Mouse (Mus musculus): ENCODE measurements around the gene Dsn1. TPM values are rescaled to one million over a fixed set of nuclear protein-coding genes. Genes with fewer than 3 reads are reported as not detected.

Dsn1 gene
- total and polyA plus RNA-seq, 2 experiments from 2014 or later, result 13.8 to 47.4 TPM

DNA sequence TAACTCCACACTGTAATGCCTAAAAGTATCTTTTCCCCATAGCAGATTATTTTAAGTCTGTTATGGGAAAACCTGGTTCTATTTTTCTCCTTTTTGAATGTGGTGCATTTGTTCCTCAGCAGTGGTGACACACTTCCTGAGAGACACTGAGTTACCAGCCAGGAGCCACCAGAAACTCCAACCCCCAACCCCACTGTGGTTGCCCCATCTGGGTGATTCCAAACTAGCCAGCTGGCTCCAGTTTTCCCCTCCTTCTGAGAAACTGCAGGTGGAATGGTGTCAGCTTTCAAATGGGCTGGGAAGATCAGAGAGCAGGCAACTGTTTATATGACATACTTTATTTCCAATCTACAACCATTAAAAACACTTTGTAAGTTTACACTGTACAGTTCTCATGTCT is 3.2 kb upstream of the Dsn1 start:
- H3K27ac ChIP-seq (ENCODE audit: low read depth), result no peak overlapping the region
- no peak overlapping the region for H3K9ac ChIP-seq (replicated peaks; ENCODE audit: low read depth, low read length)
- no peaks in the 10 kb centered on the region for H3K27me3 ChIP-seq (ENCODE audit: control insufficient read depth, insufficient read depth, low read length)
- ATAC-seq (ENCODE audit: insufficient read depth, low read depth) (no peak), DNase-seq (ENCODE audit: low spot score) (no peak)
- no peak overlapping the region for H3K4me3 ChIP-seq (ENCODE audit: low read depth, low read length)
- no peak overlapping the region for H3K4me2 ChIP-seq (ENCODE audit: low read depth, low read length)
- peaks cover 9% of the 10 kb centered on the region for H3K36me3 ChIP-seq (replicated peaks; ENCODE audit: control insufficient read depth, insufficient read depth, low read length)
- H3K4me1 ChIP-seq (ENCODE audit: control insufficient read depth, insufficient read depth), result no peaks in the 10 kb centered on the region; the same call in 1 of the 2 replicates
- no peaks in the 10 kb centered on the region for H3K9me3 ChIP-seq (replicated peaks; ENCODE audit: control insufficient read depth, low read length)
- TF ChIP-seq CTCF (IDR thresholded peaks at IDR 0.05; ENCODE audit: low read depth), result no peak
- TF ChIP-seq EP300 (IDR thresholded peaks at IDR 0.05; ENCODE audit: low read depth), result no peak

DNA sequence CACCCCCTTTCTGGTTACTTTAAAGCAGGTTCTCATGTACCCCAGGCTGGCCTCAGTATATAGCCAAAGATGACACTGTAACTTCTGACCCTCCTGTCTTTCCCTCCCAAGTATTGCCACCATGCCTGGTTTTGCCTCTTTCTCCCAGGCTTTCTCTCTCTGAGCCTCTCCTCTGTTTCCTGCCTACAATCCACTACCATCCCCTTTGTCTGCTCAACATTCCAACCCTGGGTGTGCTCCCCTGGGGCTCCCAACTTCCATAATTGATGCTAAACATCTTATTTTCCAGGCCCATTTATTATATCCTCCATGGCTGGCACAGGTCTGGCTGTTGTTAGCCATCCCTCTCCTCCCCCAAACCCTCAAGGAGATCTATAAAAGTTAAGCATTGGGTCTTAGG is 1.6 kb upstream of the Dsn1 start:
- DNase-seq (ENCODE audit: low spot score), result no peak
- ATAC-seq (ENCODE audit: insufficient read depth, low read depth), result no peak
- H3K36me3 ChIP-seq (replicated peaks; ENCODE audit: control insufficient read depth, insufficient read depth, low read length), result peaks cover 4% of the 10 kb centered on the region; the same call in 1 of the 2 replicates
- no peaks in the 10 kb centered on the region; the same call in 1 of the 2 replicates for H3K4me1 ChIP-seq (ENCODE audit: control insufficient read depth, insufficient read depth)
- H3K4me3 ChIP-seq (ENCODE audit: low read depth, low read length), result no peak overlapping the region
- no peak overlapping the region for H3K27ac ChIP-seq (ENCODE audit: low read depth)
- no peaks in the 10 kb centered on the region for H3K9me3 ChIP-seq (replicated peaks; ENCODE audit: control insufficient read depth, low read length)
- H3K4me2 ChIP-seq (ENCODE audit: low read depth, low read length), result no peak overlapping the region
- no peak for TF ChIP-seq EP300 (IDR thresholded peaks at IDR 0.05; ENCODE audit: low read depth)
- no peaks in the 10 kb centered on the region for H3K27me3 ChIP-seq (ENCODE audit: control insufficient read depth, insufficient read depth, low read length)
- no peak overlapping the region for H3K9ac ChIP-seq (replicated peaks; ENCODE audit: low read depth, low read length)

GRCm38 (mm10) chr2:157007234-157007596 is 261 bp upstream of the Dsn1 start:
- H3K36me3 ChIP-seq (replicated peaks; ENCODE audit: control insufficient read depth, insufficient read depth, low read length), result peaks cover 4% of the 10 kb centered on the region; the same call in 1 of the 2 replicates
- H3K4me3 ChIP-seq (ENCODE audit: low read depth, low read length), result peak overlapping the region; percentile 59
- H3K27me3 ChIP-seq (ENCODE audit: control insufficient read depth, insufficient read depth, low read length), result no peaks in the 10 kb centered on the region
- 20% methylated on average over 5 of the region's 5 CpGs for WGBS
- H3K9me3 ChIP-seq (replicated peaks; ENCODE audit: control insufficient read depth, low read length), result no peaks in the 10 kb centered on the region
- no peak for TF ChIP-seq EP300 (IDR thresholded peaks at IDR 0.05; ENCODE audit: low read depth)
- TF ChIP-seq CTCF (IDR thresholded peaks at IDR 0.05; ENCODE audit: low read depth), result no peak
- ATAC-seq (ENCODE audit: insufficient read depth, low read depth) (peak; percentile 11), DNase-seq (ENCODE audit: low spot score) (no peak)
- peak overlapping the region; percentile 50 for H3K27ac ChIP-seq (ENCODE audit: low read depth)
- peak overlapping the region; percentile 53 for H3K9ac ChIP-seq (replicated peaks; ENCODE audit: low read depth, low read length)
- peak overlapping the region; percentile 80 for H3K4me2 ChIP-seq (ENCODE audit: low read depth, low read length)
- no peaks in the 10 kb centered on the region; the same call in 1 of the 2 replicates for H3K4me1 ChIP-seq (ENCODE audit: control insufficient read depth, insufficient read depth)

GRCm38 (mm10) chr2:157002321-157002720 is 4.6 kb downstream of the Dsn1 start:
- TF ChIP-seq EP300 (IDR thresholded peaks at IDR 0.05; ENCODE audit: low read depth) (no peak), CTCF (IDR thresholded peaks at IDR 0.05; ENCODE audit: low read depth) (no peak)
- Histone ChIP-seq H3K4me1 (ENCODE audit: control insufficient read depth, insufficient read depth) (no peaks in the 10 kb centered on the region; the same call in 1 of the 2 replicates), H3K9me3 (replicated peaks; ENCODE audit: control insufficient read depth, low read length) (no peaks in the 10 kb centered on the region), H3K27me3 (ENCODE audit: control insufficient read depth, insufficient read depth, low read length) (no peaks in the 10 kb centered on the region), H3K4me2 (ENCODE audit: low read depth, low read length) (no peak overlapping the region), H3K9ac (replicated peaks; ENCODE audit: low read depth, low read length) (no peak overlapping the region), H3K27ac (ENCODE audit: low read depth) (no peak overlapping the region), H3K4me3 (ENCODE audit: low read depth, low read length) (no peak overlapping the region), H3K36me3 (replicated peaks; ENCODE audit: control insufficient read depth, insufficient read depth, low read length) (peaks cover 34% of the 10 kb centered on the region)
- 81% methylated on average over 4 of the region's 4 CpGs for WGBS
- ATAC-seq (ENCODE audit: insufficient read depth, low read depth), result no peak
- no peak for DNase-seq (ENCODE audit: low spot score)

GRCm38 (mm10) chr2:156998263-156998662 is 8.7 kb downstream of the Dsn1 start:
- ATAC-seq (ENCODE audit: insufficient read depth, low read depth) (no peak), DNase-seq (ENCODE audit: low spot score) (no peak)
- H3K9ac ChIP-seq (replicated peaks; ENCODE audit: low read depth, low read length), result no peak overlapping the region
- H3K4me2 ChIP-seq (ENCODE audit: low read depth, low read length), result no peak overlapping the region
- TF ChIP-seq EP300 (IDR thresholded peaks at IDR 0.05; ENCODE audit: low read depth), result no peak
- TF ChIP-seq CTCF (IDR thresholded peaks at IDR 0.05; ENCODE audit: low read depth), result no peak
- WGBS, result 90% methylated on average over 5 of the region's 5 CpGs
- H3K9me3 ChIP-seq (replicated peaks; ENCODE audit: control insufficient read depth, low read length), result no peaks in the 10 kb centered on the region
- H3K4me3 ChIP-seq (ENCODE audit: low read depth, low read length), result no peak overlapping the region
- H3K36me3 ChIP-seq (replicated peaks; ENCODE audit: control insufficient read depth, insufficient read depth, low read length), result peaks cover 56% of the 10 kb centered on the region
- no peak overlapping the region for H3K27ac ChIP-seq (ENCODE audit: low read depth)
- no peaks in the 10 kb centered on the region for H3K4me1 ChIP-seq (ENCODE audit: control insufficient read depth, insufficient read depth)
- H3K27me3 ChIP-seq (ENCODE audit: control insufficient read depth, insufficient read depth, low read length), result no peaks in the 10 kb centered on the region

GRCm38 (mm10) chr2:156996576-156996975 is 10.4 kb downstream of the Dsn1 start:
- H3K9ac ChIP-seq (replicated peaks; ENCODE audit: low read depth, low read length), result no peak overlapping the region
- no peak for DNase-seq (ENCODE audit: low spot score)
- H3K27me3 ChIP-seq (ENCODE audit: control insufficient read depth, insufficient read depth, low read length), result no peaks in the 10 kb centered on the region
- H3K4me3 ChIP-seq (ENCODE audit: low read depth, low read length), result no peak overlapping the region
- no peak overlapping the region for H3K27ac ChIP-seq (ENCODE audit: low read depth)
- peaks cover 56% of the 10 kb centered on the region for H3K36me3 ChIP-seq (replicated peaks; ENCODE audit: control insufficient read depth, insufficient read depth, low read length)
- H3K4me2 ChIP-seq (ENCODE audit: low read depth, low read length), result no peak overlapping the region
- 56% methylated on average over 6 of the region's 6 CpGs for WGBS
- no peaks in the 10 kb centered on the region for H3K4me1 ChIP-seq (ENCODE audit: control insufficient read depth, insufficient read depth)
- no peak for ATAC-seq (ENCODE audit: insufficient read depth, low read depth)
- TF ChIP-seq EP300 (IDR thresholded peaks at IDR 0.05; ENCODE audit: low read depth), result no peak
- TF ChIP-seq CTCF (IDR thresholded peaks at IDR 0.05; ENCODE audit: low read depth), result peak; percentile 72
- no peaks in the 10 kb centered on the region for H3K9me3 ChIP-seq (replicated peaks; ENCODE audit: control insufficient read depth, low read length)
